Mouse (Mus musculus): ENCODE results near the gene Kng1. TPM values are rescaled to one million over a fixed set of nuclear protein-coding genes. Genes with fewer than 3 reads are reported as not detected.
A peak's percentile ranks its signal among the peaks of the same experiment; 100 is the strongest.
"Not testable (repeated sequence)": the region's sequence is repeated elsewhere in the genome, so short reads cannot be mapped to it uniquely, and the experiment has no call there.

Gene Kng1
- total RNA-seq, 1 experiment: 0.49 TPM

DNA sequence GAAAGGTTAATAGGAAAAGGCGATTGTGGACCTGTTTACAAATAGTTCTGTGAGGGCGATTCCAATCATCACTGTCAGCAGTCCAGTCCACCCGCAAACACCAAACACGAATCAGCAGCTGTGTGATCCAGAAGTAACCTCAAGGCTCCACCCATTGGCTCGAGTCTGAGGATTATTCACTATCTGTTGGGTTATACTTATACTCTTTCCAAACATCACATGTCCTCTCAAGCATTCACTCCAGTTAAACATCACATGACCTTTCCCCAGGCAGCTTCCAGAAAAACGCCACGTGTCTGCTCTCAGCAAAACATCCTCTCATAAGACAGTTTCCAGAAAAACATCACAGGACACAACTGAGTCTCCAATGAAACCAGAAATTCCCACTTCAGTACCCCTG is 19.9 kb upstream of the Kng1 start:
- no peak overlapping the region for H3K27ac ChIP-seq (ENCODE audit: insufficient read depth, low read depth, low read length, poor library complexity, severe bottlenecking)
- TF ChIP-seq ZC3H11A (IDR thresholded peaks at IDR 0.05; ENCODE audit: borderline replicate concordance, low read depth, low read length): no peak
- TF ChIP-seq MAFK (IDR thresholded peaks at IDR 0.05; ENCODE audit: insufficient read depth, low read depth, low read length): no peak
- no peak for TF ChIP-seq HCFC1 (IDR thresholded peaks at IDR 0.05; ENCODE audit: borderline replicate concordance, insufficient read depth, low read length)
- no peak for TF ChIP-seq ZNF384 (IDR thresholded peaks at IDR 0.05; ENCODE audit: low read depth, low read length)
- H3K4me3 ChIP-seq (ENCODE audit: insufficient read depth in 1 of 2, low read depth in 1 of 2, low read length in 2 of 2, poor library complexity in 1 of 2, severe bottlenecking in 1 of 2): no peak overlapping the region
- in situ Hi-C loops (cut with MboI; ENCODE audit: low sequenced_read_pairs in 2 of 2, unreplicated experiment in 2 of 2): no loop called here
- 0 out of 2 replicates have a peak, but pooled peaks cover under 1% of the 10 kb centered on the region for H3K9me3 ChIP-seq (ENCODE audit: control insufficient read depth, insufficient read depth, low read depth, low read length)
- H3K4me1 ChIP-seq (ENCODE audit: control insufficient read depth in 2 of 2, insufficient read depth in 2 of 2, low read length in 2 of 2, poor library complexity in 1 of 2): no peaks in the 10 kb centered on the region; a peak in 1 of 4 replicates
- no peaks in the 10 kb centered on the region; the same call in 1 of the 2 replicates for H3K36me3 ChIP-seq (ENCODE audit: control insufficient read depth, insufficient read depth, low read length, poor library complexity, severe bottlenecking)
- DNase-seq (ENCODE audit: low read depth, low spot score): no peak
- no peak overlapping the region for H3K9ac ChIP-seq (ENCODE audit: insufficient read depth, low read depth, low read length, poor library complexity, severe bottlenecking)

DNA sequence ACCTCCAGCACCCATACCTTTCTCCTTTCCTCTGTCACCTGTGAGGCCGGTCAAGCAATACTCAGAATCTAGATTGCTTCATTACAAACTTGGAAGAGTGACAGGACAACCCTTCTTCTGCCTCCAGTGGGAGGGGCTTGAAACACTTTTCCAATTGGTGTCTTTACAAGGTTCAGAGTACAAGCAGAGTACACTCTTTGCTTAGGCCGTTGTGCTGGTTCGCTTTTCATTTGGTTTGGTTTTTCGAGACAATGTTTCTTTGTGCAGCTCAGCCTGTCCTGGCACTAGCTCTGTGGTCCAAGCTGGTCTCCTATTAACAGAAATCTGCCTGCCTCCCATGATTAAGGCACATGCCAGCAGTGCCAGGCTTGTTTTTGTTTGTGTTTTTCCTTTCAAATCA is 18.4 kb upstream of the Kng1 start:
- TF ChIP-seq MAFK (IDR thresholded peaks at IDR 0.05; ENCODE audit: insufficient read depth, low read depth, low read length): no peak
- TF ChIP-seq ZNF384 (IDR thresholded peaks at IDR 0.05; ENCODE audit: low read depth, low read length): no peak
- no peak for TF ChIP-seq HCFC1 (IDR thresholded peaks at IDR 0.05; ENCODE audit: borderline replicate concordance, insufficient read depth, low read length)
- no peak for TF ChIP-seq ZC3H11A (IDR thresholded peaks at IDR 0.05; ENCODE audit: borderline replicate concordance, low read depth, low read length)
- TF ChIP-seq CHD2 (IDR thresholded peaks at IDR 0.05; ENCODE audit: low read depth, low read length): no peak
- H3K36me3 ChIP-seq (ENCODE audit: control insufficient read depth, insufficient read depth, low read length, poor library complexity, severe bottlenecking): no peaks in the 10 kb centered on the region; the same call in 1 of the 2 replicates
- H3K9me3 ChIP-seq (ENCODE audit: control insufficient read depth, insufficient read depth, low read depth, low read length): no peaks in the 10 kb centered on the region
- in situ Hi-C loops (cut with MboI; ENCODE audit: low sequenced_read_pairs in 2 of 2, unreplicated experiment in 2 of 2): no loop called here
- DNase-seq (ENCODE audit: low read depth, low spot score): no peak
- no peak overlapping the region for H3K27ac ChIP-seq (ENCODE audit: insufficient read depth, low read depth, low read length, poor library complexity, severe bottlenecking)
- H3K4me3 ChIP-seq (ENCODE audit: insufficient read depth in 1 of 2, low read depth in 1 of 2, low read length in 2 of 2, poor library complexity in 1 of 2, severe bottlenecking in 1 of 2): no peak overlapping the region
- H3K4me1 ChIP-seq (ENCODE audit: control insufficient read depth in 2 of 2, insufficient read depth in 2 of 2, low read length in 2 of 2, poor library complexity in 1 of 2): no peaks in the 10 kb centered on the region; a peak in 1 of 4 replicates
- no peak overlapping the region for H3K9ac ChIP-seq (ENCODE audit: insufficient read depth, low read depth, low read length, poor library complexity, severe bottlenecking)

DNA sequence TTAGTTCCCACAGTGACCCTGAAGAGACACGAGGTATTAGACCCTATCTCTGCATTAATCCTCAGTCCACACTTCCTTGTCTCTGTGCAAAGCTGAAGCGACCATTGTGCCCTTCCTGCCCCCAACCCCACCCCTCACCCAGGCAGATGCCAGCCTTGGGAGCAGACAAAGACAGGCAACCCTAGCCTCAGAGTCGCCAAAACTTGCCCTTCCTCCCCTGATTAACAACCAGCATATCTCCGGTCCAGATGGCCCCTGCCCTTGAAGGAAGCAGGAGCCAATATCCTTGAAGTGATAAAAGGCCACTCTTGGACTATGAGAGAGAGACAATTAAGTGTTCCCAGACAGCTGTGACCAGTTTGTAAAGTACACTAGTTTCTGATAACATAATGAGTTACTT is 16.8 kb upstream of the Kng1 start:
- no peak for DNase-seq (ENCODE audit: low read depth, low spot score)
- Histone ChIP-seq H3K9ac (ENCODE audit: insufficient read depth, low read depth, low read length, poor library complexity, severe bottlenecking) (no peak overlapping the region), H3K27ac (ENCODE audit: insufficient read depth, low read depth, low read length, poor library complexity, severe bottlenecking) (no peak overlapping the region), H3K36me3 (ENCODE audit: control insufficient read depth, insufficient read depth, low read length, poor library complexity, severe bottlenecking) (no peaks in the 10 kb centered on the region; the same call in 1 of the 2 replicates), H3K4me1 (ENCODE audit: control insufficient read depth in 2 of 2, insufficient read depth in 2 of 2, low read length in 2 of 2, poor library complexity in 1 of 2) (peaks cover 0 to 2% of the 10 kb centered on the region in 2 experiments; a peak in 1 of 4 replicates), H3K9me3 (ENCODE audit: control insufficient read depth, insufficient read depth, low read depth, low read length) (no peaks in the 10 kb centered on the region), H3K4me3 (ENCODE audit: insufficient read depth in 1 of 2, low read depth in 1 of 2, low read length in 2 of 2, poor library complexity in 1 of 2, severe bottlenecking in 1 of 2) (no peak overlapping the region)
- no peak for TF ChIP-seq MAFK (IDR thresholded peaks at IDR 0.05; ENCODE audit: insufficient read depth, low read depth, low read length)
- in situ Hi-C loops (cut with MboI; ENCODE audit: low sequenced_read_pairs in 2 of 2, unreplicated experiment in 2 of 2): no loop called here

DNA sequence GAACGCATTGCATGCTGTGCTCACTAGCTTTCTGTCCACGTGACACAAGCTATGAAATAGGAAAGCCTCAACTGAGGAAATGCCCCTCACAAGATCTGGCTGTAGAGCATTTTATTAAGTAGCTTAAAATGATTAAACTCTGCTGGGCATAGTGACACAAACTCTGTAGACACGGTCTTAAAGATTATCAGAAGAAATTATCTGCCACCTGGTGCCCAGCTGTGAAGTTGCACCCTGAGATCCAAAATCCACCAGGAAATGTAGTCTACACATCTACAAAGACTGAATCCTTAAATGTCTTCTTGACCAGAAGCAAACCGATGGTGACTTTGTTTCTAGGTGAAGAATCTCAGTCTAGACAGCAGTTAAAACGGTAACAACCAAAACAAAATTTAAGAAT is 11.3 kb upstream of the Kng1 start:
- in situ Hi-C loops (cut with MboI; ENCODE audit: low sequenced_read_pairs in 2 of 2, unreplicated experiment in 2 of 2): no loop called here
- Histone ChIP-seq H3K4me1 (ENCODE audit: control insufficient read depth in 2 of 2, insufficient read depth in 2 of 2, low read length in 2 of 2, poor library complexity in 1 of 2) (peaks cover 0 to 2% of the 10 kb centered on the region in 2 experiments; a peak in 1 of 4 replicates), H3K9me3 (ENCODE audit: control insufficient read depth, insufficient read depth, low read depth, low read length) (no peaks in the 10 kb centered on the region), H3K36me3 (ENCODE audit: control insufficient read depth, insufficient read depth, low read length, poor library complexity, severe bottlenecking) (no peaks in the 10 kb centered on the region), H3K4me3 (ENCODE audit: insufficient read depth in 1 of 2, low read depth in 1 of 2, low read length in 2 of 2, poor library complexity in 1 of 2, severe bottlenecking in 1 of 2) (no peak overlapping the region), H3K27ac (ENCODE audit: insufficient read depth, low read depth, low read length, poor library complexity, severe bottlenecking) (no peak overlapping the region), H3K9ac (ENCODE audit: insufficient read depth, low read depth, low read length, poor library complexity, severe bottlenecking) (no peak overlapping the region)
- no peak for TF ChIP-seq ZNF384 (IDR thresholded peaks at IDR 0.05; ENCODE audit: low read depth, low read length)
- peak; percentile 35; the same call in 1 of the 2 replicates for TF ChIP-seq ZC3H11A (IDR thresholded peaks at IDR 0.05; ENCODE audit: borderline replicate concordance, low read depth, low read length)
- no peak for TF ChIP-seq MAFK (IDR thresholded peaks at IDR 0.05; ENCODE audit: insufficient read depth, low read depth, low read length)
- no peak for TF ChIP-seq HCFC1 (IDR thresholded peaks at IDR 0.05; ENCODE audit: borderline replicate concordance, insufficient read depth, low read length)
- no peak for TF ChIP-seq CHD2 (IDR thresholded peaks at IDR 0.05; ENCODE audit: low read depth, low read length)
- DNase-seq (ENCODE audit: low read depth, low spot score): no peak

DNA sequence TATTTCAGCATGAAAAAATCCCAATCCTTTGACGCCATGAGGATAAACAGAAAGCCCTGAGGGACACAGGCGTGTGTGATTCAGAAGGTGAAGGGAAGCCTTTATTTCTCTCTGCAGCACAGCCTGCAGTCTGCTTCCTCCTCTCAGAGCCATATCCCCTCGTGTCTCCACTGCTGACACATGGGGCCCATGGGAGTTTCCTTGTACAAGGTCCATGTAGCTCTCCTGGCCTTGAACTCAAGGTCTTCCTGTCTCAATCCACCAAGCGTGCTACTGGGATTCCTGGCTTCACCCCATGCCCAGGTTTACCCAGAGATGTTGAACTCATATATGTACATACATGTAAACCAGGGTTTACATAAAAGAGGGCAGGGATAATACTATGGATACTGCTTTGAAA is 2.0 kb downstream of the Kng1 start:
- H3K9me3 ChIP-seq (ENCODE audit: control insufficient read depth, insufficient read depth, low read depth, low read length); H3K9ac ChIP-seq (ENCODE audit: insufficient read depth, low read depth, low read length, poor library complexity, severe bottlenecking); H3K4me1 ChIP-seq (ENCODE audit: control insufficient read depth in 2 of 2, insufficient read depth in 2 of 2, low read length in 2 of 2, poor library complexity in 1 of 2); DNase-seq (ENCODE audit: low read depth, low spot score); H3K4me3 ChIP-seq (ENCODE audit: insufficient read depth in 1 of 2, low read depth in 1 of 2, low read length in 2 of 2, poor library complexity in 1 of 2, severe bottlenecking in 1 of 2); in situ Hi-C loops (cut with MboI; ENCODE audit: low sequenced_read_pairs in 2 of 2, unreplicated experiment in 2 of 2); H3K27ac ChIP-seq (ENCODE audit: insufficient read depth, low read depth, low read length, poor library complexity, severe bottlenecking); H3K36me3 ChIP-seq (ENCODE audit: control insufficient read depth, insufficient read depth, low read length, poor library complexity, severe bottlenecking): not testable (repeated sequence)

DNA sequence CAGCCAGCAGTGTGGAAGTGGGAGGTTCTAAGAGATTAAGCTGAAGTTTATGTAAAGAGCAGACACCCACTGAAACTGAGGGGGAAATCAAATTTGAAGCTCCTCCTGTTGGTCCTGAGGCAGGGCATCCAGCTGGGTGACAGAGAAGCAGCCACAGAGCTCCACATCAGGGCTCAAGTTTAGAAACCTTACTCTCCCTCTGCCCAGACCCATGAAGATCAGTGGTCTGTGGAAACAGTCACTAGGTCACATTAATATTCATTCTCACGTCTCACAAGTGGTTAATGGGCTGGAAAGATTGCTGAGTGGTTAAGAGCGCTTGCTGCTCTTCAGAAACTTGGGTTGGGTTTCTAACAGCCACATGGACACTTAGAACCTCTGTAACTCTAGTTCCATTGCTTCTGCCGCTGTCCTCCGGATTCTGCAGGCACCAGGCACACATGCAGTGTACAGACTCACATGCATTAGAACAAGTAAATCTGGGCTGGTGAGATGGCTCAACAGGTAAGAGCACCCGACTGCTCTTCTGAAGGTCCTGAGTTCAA is 3.2 kb downstream of the Kng1 start:
- H3K27ac ChIP-seq (ENCODE audit: insufficient read depth, low read depth, low read length, poor library complexity, severe bottlenecking); H3K4me3 ChIP-seq (ENCODE audit: insufficient read depth in 1 of 2, low read depth in 1 of 2, low read length in 2 of 2, poor library complexity in 1 of 2, severe bottlenecking in 1 of 2); H3K4me1 ChIP-seq (ENCODE audit: control insufficient read depth in 2 of 2, insufficient read depth in 2 of 2, low read length in 2 of 2, poor library complexity in 1 of 2); H3K9me3 ChIP-seq (ENCODE audit: control insufficient read depth, insufficient read depth, low read depth, low read length); DNase-seq (ENCODE audit: low read depth, low spot score); H3K9ac ChIP-seq (ENCODE audit: insufficient read depth, low read depth, low read length, poor library complexity, severe bottlenecking); in situ Hi-C loops (cut with MboI; ENCODE audit: low sequenced_read_pairs in 2 of 2, unreplicated experiment in 2 of 2); H3K36me3 ChIP-seq (ENCODE audit: control insufficient read depth, insufficient read depth, low read length, poor library complexity, severe bottlenecking): not testable (repeated sequence)

Measured in ES-E14 (cell line).